Comparison of ENCODE assay signal across 8 mouse cellular contexts in genomic region chr11:72726023-72726422, GRCm38 (mm10). TPM values are rescaled to one million over a fixed set of nuclear protein-coding genes. Genes with fewer than 3 reads are reported as not detected.
DNase-seq lines count a peak whose midpoint lies in the region; ATAC-seq and TF ChIP-seq lines count a peak whose summit lies in the region.
"Had no signal": no experiment of that assay in that cellular context is flagged by ENCODE, and none has a peak within 500 bp of the region (broad histone marks: within the 10 kb centered on the region; RNA-seq: fewer than 3 reads in every experiment).

No protein-coding gene starts in this region.

- no peak overlapping the region for H3K4me2 ChIP-seq in midbrain, postnatal 0 days (ENCODE audit: low read depth, low read length, poor library complexity, severe bottlenecking)
- H3K4me2 ChIP-seq in midbrain, embryonic 13.5 days (replicated peaks): no peak overlapping the region
- H3K4me2 ChIP-seq: embryonic facial prominence, embryonic 12.5 days had no signal

- no peak overlapping the region for H3K27ac ChIP-seq in midbrain, postnatal 0 days (ENCODE audit: low read depth, low read length)
- H3K27ac ChIP-seq in midbrain, embryonic 13.5 days: no peak overlapping the region
- H3K27ac ChIP-seq: embryonic facial prominence, embryonic 12.5 days had no signal

- no peaks in the 10 kb centered on the region for H3K27me3 ChIP-seq in midbrain, postnatal 0 days (ENCODE audit: insufficient read depth, low read length)
- H3K27me3 ChIP-seq in midbrain, embryonic 13.5 days: no peaks in the 10 kb centered on the region
- H3K27me3 ChIP-seq: embryonic facial prominence, embryonic 12.5 days had no signal

- no peak for ATAC-seq in midbrain, postnatal 0 days (ENCODE audit: low FRiP score)
- no peak for ATAC-seq in midbrain, embryonic 13.5 days

- no peaks in the 10 kb centered on the region for H3K9me3 ChIP-seq in midbrain, postnatal 0 days (ENCODE audit: low read length)
- no peaks in the 10 kb centered on the region for H3K9me3 ChIP-seq in midbrain, embryonic 13.5 days
- H3K9me3 ChIP-seq: embryonic facial prominence, embryonic 12.5 days had no signal

- intact Hi-C loops in heart, postnatal 14 days (cut with DNase I): loop anchor here (10.0 kb wide), 1 partner anchor 371 kb away; no protein-coding TSS in a partner anchor
- intact Hi-C loops in heart, postnatal 25 days (cut with DNase I): loop anchor here (10.0 kb wide), 1 partner anchor 371 kb away; no protein-coding TSS in a partner anchor

- peak; percentile 71 for TF ChIP-seq CTCF in midbrain, postnatal 0 days (IDR thresholded peaks at IDR 0.05)
- TF ChIP-seq CTCF in brain, embryonic 14.5 days (IDR thresholded peaks at IDR 0.05; ENCODE audit: borderline replicate concordance, extremely low read depth, insufficient read depth, insufficient read length): peak; percentile 38; the same call in 1 of the 2 replicates

- H3K36me3 ChIP-seq in midbrain, postnatal 0 days (ENCODE audit: insufficient read depth, low read length): peaks cover 21% of the 10 kb centered on the region
- H3K36me3 ChIP-seq in midbrain, embryonic 13.5 days: peaks cover 26% of the 10 kb centered on the region

- TF ChIP-seq POLR2A in brain, embryonic 14.5 days (IDR thresholded peaks at IDR 0.05; ENCODE audit: borderline replicate concordance, extremely low read depth, insufficient read depth, insufficient read length, poor library complexity, severe bottlenecking): no peak

- peak; percentile 13 to 14 for DNase-seq in heart, postnatal 14 days
- no peak for DNase-seq in heart, postnatal 25 days (ENCODE audit: low spot score)
- DNase-seq in midbrain, postnatal 0 days (ENCODE audit: low spot score): peak; percentile 39
- peak; percentile 41 for DNase-seq in brain, embryonic 14.5 days (ENCODE audit: low read depth)
- peak; percentile 22 for DNase-seq in thymus, postnatal 14 days
- DNase-seq in spleen, postnatal 4 days (ENCODE audit: low spot score in 2 of 2): no peak

- H3K4me1 ChIP-seq in midbrain, postnatal 0 days (ENCODE audit: insufficient read depth, low read length): no peaks in the 10 kb centered on the region
- H3K4me1 ChIP-seq in midbrain, embryonic 13.5 days (replicated peaks): no peaks in the 10 kb centered on the region
- H3K4me1 ChIP-seq: embryonic facial prominence, embryonic 12.5 days had no signal

- H3K4me3 ChIP-seq in midbrain, postnatal 0 days (ENCODE audit: low read depth, low read length): no peak overlapping the region
- no peak overlapping the region for H3K4me3 ChIP-seq in midbrain, embryonic 13.5 days (replicated peaks)
- H3K4me3 ChIP-seq: embryonic facial prominence, embryonic 12.5 days had no signal

- no peak overlapping the region for H3K9ac ChIP-seq in midbrain, postnatal 0 days (replicated peaks; ENCODE audit: low read length, poor library complexity, severe bottlenecking)
- H3K9ac ChIP-seq in midbrain, embryonic 13.5 days (replicated peaks): no peak overlapping the region
- H3K9ac ChIP-seq: embryonic facial prominence, embryonic 12.5 days had no signal

RNA-seq across cellular contexts. Expression of gene Ankfy1, which starts 36.2 kb away (rescaled TPM):
- 10 to 100 TPM; 21.4 to 21.9 TPM for total RNA-seq in heart, postnatal 14 days (2021)
- total RNA-seq in heart, postnatal 25 days (2021): 10 to 100 TPM; 16.6 to 18.5 TPM
- total RNA-seq in midbrain, postnatal 0 days (2014; rRNA removed): 48.1 and 66.8 TPM in 2 replicates
- 15.6 and 19.6 TPM in 2 replicates for polyA plus RNA-seq in midbrain, postnatal 0 days (2015; fragmentation: Nextera tagmentation; extraction: Ambion mirVana)
- polyA plus RNA-seq in midbrain, embryonic 13.5 days (2015; fragmentation: Nextera tagmentation; extraction: Ambion mirVana): 25.6 and 26.2 TPM in 2 replicates
- 44.7 and 50.3 TPM in 2 replicates for polyA plus RNA-seq in brain, embryonic 14.5 days (2012; rRNA removed)

Comparison
In these comparisons a context has a peak if more than half of its experiments do, and no peak if none do; other contexts are left out.
1. DNase-seq: peak in heart, postnatal 14 days (2 of 2), midbrain, postnatal 0 days (single experiment), brain, embryonic 14.5 days (single experiment) and thymus, postnatal 14 days (single experiment); none in heart, postnatal 25 days (single experiment) and spleen, postnatal 4 days (0 of 2).